Mouse (Mus musculus) CD4-positive, CD25-positive, alpha-beta regulatory T cell, adult 4 months (primary cell): ENCODE data around the gene Dnajb9. TPM values are rescaled to one million over a fixed set of nuclear protein-coding genes. Genes with fewer than 3 reads are reported as not detected.
"Not testable (repeated sequence)": the region's sequence is repeated elsewhere in the genome, so short reads cannot be mapped to it uniquely, and the experiment has no call there.

Experiments used
- ATAC-seq: one replicate; pipeline ENCODE4 v1.8.0; 2017
- polyA plus RNA-seq, 2 experiments: library from polyadenylated mRNA; unstranded; fragments of 100-300 nt; shearing (Covaris generic); gene quantifications; one replicate each; pipeline ENCODE4 v1.2.1; 2017

The Dnajb9 gene
- polyA plus RNA-seq = 10 to 100 TPM; 10.8 to 13.4 TPM

GRCm38 (mm10) chr12:44209824-44210752 is at the start of gene Dnajb9:
Dnajb9 (minus strand) TSS chr12:44210326.
- ATAC-seq = peak; percentile 91

GRCm38 (mm10) chr12:44248309-44248977 is 38.3 kb upstream of the Dnajb9 start:
- ATAC-seq = no peak

GRCm38 (mm10) chr12:44245739-44246138 is 35.6 kb upstream of the Dnajb9 start:
- ATAC-seq = no peak

- no peak for ATAC-seq
Observed at GRCm38 (mm10) chr12:44242407-44242806, 32.3 kb upstream of the Dnajb9 start.

GRCm38 (mm10) chr12:44241090-44241489 is 31.0 kb upstream of the Dnajb9 start:
- no peak for ATAC-seq

GRCm38 (mm10) chr12:44224650-44225049 is 14.5 kb upstream of the Dnajb9 start:
- no peak for ATAC-seq

GRCm38 (mm10) chr12:44223044-44223443 is 12.9 kb upstream of the Dnajb9 start:
- ATAC-seq = no peak

- ATAC-seq = peak; percentile 43
Observed at GRCm38 (mm10) chr12:44221651-44222356, 11.7 kb upstream of the Dnajb9 start.

GRCm38 (mm10) chr12:44221070-44221469 is 10.9 kb upstream of the Dnajb9 start, which contains the start of gene Pnpla8:
Pnpla8 (plus strand) TSS chr12:44221370.
- ATAC-seq = not testable (repeated sequence)

- no peak for ATAC-seq
Observed at GRCm38 (mm10) chr12:44211555-44211954, 1.4 kb upstream of the Dnajb9 start.

- ATAC-seq = peak; percentile 6
Observed at GRCm38 (mm10) chr12:44209141-44209823, 844 bp downstream of the Dnajb9 start.

- no peak for ATAC-seq
Observed at GRCm38 (mm10) chr12:44197873-44198525, 12.1 kb downstream of the Dnajb9 start.

GRCm38 (mm10) chr12:44181081-44181982 is 28.8 kb downstream of the Dnajb9 start:
- no peak for ATAC-seq

GRCm38 (mm10) chr12:44177038-44177355 is 33.1 kb downstream of the Dnajb9 start:
- ATAC-seq = no peak

GRCm38 (mm10) chr12:44176331-44177037 is 33.6 kb downstream of the Dnajb9 start:
- no peak for ATAC-seq

GRCm38 (mm10) chr12:44166949-44167348 is 43.2 kb downstream of the Dnajb9 start:
- peak; percentile 47 for ATAC-seq

GRCm38 (mm10) chr12:44159349-44159748 is 50.8 kb downstream of the Dnajb9 start:
- no peak for ATAC-seq
